In the genomic region with DNA sequence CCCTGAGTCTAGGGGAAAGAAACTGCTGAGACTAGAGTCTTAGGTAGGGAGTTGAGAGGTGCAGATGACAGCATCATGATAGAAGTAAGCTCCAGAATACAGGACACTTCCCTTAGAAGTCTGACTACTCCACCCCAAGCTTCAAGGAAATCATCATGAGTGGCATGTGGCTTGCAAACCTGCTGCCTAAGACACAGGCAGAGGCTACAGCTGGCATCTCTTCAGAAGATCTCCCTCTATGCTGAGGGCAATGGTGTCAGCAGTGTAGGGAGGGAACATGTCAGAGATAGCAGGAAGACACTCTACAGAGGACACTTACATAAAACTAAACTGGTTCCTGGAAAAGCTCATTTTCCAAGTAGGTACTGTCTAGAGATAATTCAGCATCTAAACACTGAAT, we compare ENCODE assay signal across 22 mouse cellular contexts. TPM values are rescaled to one million over a fixed set of nuclear protein-coding genes. Genes with fewer than 3 reads are reported as not detected.
DNase-seq lines count a peak whose midpoint lies in the region; ATAC-seq lines count a peak whose summit lies in the region.
"Had no signal": no experiment of that assay in that cellular context is flagged by ENCODE, and none has a peak within 500 bp of the region (broad histone marks: within the 10 kb centered on the region; RNA-seq: fewer than 3 reads in every experiment).

No protein-coding gene starts in this region.

- DNase-seq in cerebellum, adult 11 months, result no peak
- peak; percentile 54 for DNase-seq in midbrain, embryonic 11.5 days (ENCODE audit: low spot score, missing footprints)
- DNase-seq in midbrain, embryonic 10.5 days (ENCODE audit: low spot score), result no peak
- DNase-seq: adrenal gland, adult 2 months; adrenal gland, adult 8-10 months; adrenal gland, postnatal 10 days; adrenal gland, postnatal 14 days; adrenal gland, postnatal 25 days; adrenal gland, postnatal 36 days; B cell, adult 2 months; cerebellum, adult 11-12 months; cerebellum, adult 18-20 months; cerebellum, adult 2 months; cerebellum, adult 8-10 months had no signal

- no peaks in the 10 kb centered on the region for H3K9me3 ChIP-seq in midbrain, embryonic 11.5 days (ENCODE audit: control insufficient read depth, low read length)
- H3K9me3 ChIP-seq in midbrain, embryonic 10.5 days (replicated peaks), result no peaks in the 10 kb centered on the region
- H3K9me3 ChIP-seq: G1E had no signal

- H3K4me3 ChIP-seq in midbrain, embryonic 11.5 days (ENCODE audit: low read depth, low read length), result no peak overlapping the region
- no peak overlapping the region for H3K4me3 ChIP-seq in midbrain, embryonic 10.5 days

- H3K4me1 ChIP-seq in midbrain, embryonic 11.5 days (ENCODE audit: control insufficient read depth, insufficient read depth, low read length), result no peaks in the 10 kb centered on the region
- H3K4me1 ChIP-seq in midbrain, embryonic 10.5 days, result no peaks in the 10 kb centered on the region

- H3K4me2 ChIP-seq in midbrain, embryonic 11.5 days, result no peak overlapping the region

- no peak overlapping the region for H3K27ac ChIP-seq in midbrain, embryonic 11.5 days (ENCODE audit: low read depth, low read length)
- no peak overlapping the region for H3K27ac ChIP-seq in midbrain, embryonic 10.5 days (replicated peaks)

- no peaks in the 10 kb centered on the region for H3K27me3 ChIP-seq in midbrain, embryonic 11.5 days (ENCODE audit: control insufficient read depth, insufficient read depth, low read length)
- no peaks in the 10 kb centered on the region for H3K27me3 ChIP-seq in midbrain, embryonic 10.5 days (ENCODE audit: low read depth, poor library complexity, severe bottlenecking)
- H3K27me3 ChIP-seq: CH12.LX, Patski had no signal

- 0 out of 2 replicates have a peak, but pooled peaks have one; percentile 61 for ATAC-seq in cerebellum, adult (ENCODE audit: insufficient number of reproducible peaks, low FRiP score, low TSS enrichment)
- no peak for ATAC-seq in midbrain, embryonic 11.5 days (ENCODE audit: low FRiP score)
- ATAC-seq: activated CD4-positive, CD25-positive, alpha-beta regulatory T cell, adult 4 months; CD4-positive, CD25-positive, alpha-beta regulatory T cell, adult 4 months; Patski had no signal

- no peaks in the 10 kb centered on the region for H3K36me3 ChIP-seq in midbrain, embryonic 11.5 days (ENCODE audit: control insufficient read depth, insufficient read depth, low read length)
- H3K36me3 ChIP-seq in midbrain, embryonic 10.5 days, result no peaks in the 10 kb centered on the region
- H3K36me3 ChIP-seq: G1E had no signal

- H3K9ac ChIP-seq in midbrain, embryonic 11.5 days (ENCODE audit: low read length), result no peak overlapping the region

RNA-seq across cellular contexts. Expression of a gene that starts 27.1 kb away (rescaled TPM):
- 0.14 and 0.18 TPM in 2 replicates for polyA plus RNA-seq in midbrain, embryonic 11.5 days (2014; fragmentation: Nextera tagmentation; extraction: Ambion mirVana)
- not detected in 2 replicates for polyA plus RNA-seq in midbrain, embryonic 10.5 days (2016; fragmentation: Nextera tagmentation; extraction: Ambion mirVana)
- polyA plus RNA-seq: activated CD4-positive, CD25-positive, alpha-beta regulatory T cell, adult 4 months; brain, embryonic 14.5 days; C2C12; CD4-positive, CD25-positive, alpha-beta regulatory T cell, adult 4 months; G1E; Patski had no signal
